Mouse (Mus musculus) hematopoietic stem cell, adult 5-6 weeks (primary cell): ENCODE results near the gene Map2k1. TPM values are rescaled to one million over a fixed set of nuclear protein-coding genes. Genes with fewer than 3 reads are reported as not detected.
A peak's percentile ranks its signal among the peaks of the same experiment; 100 is the strongest.

ENCODE experiments used
- ATAC-seq, 2 experiments: fragments of 125-278 bp in 1 of 2; replicated peaks in 1 of 2; 2 replicates each; pipeline ENCODE4 v1.8.0; 2016 to 2017; ENCODE audit warnings: inconsistent platforms in 2 of 2, mild to moderate bottlenecking in 2 of 2, moderate number of reproducible peaks in 2 of 2, low read depth in 1 of 2, moderate TSS enrichment in 1 of 2; ENCODE audit not compliant: low FRiP score in 2 of 2, poor library complexity in 2 of 2, severe bottlenecking in 2 of 2, insufficient read depth in 1 of 2, low TSS enrichment in 1 of 2
- total RNA-seq: library from RNA; stranded (forward); fragments of 172-1452, 232-1000 nt; gene quantifications from 2 replicates; pipeline ENCODE4 v1.2.3, GENCODE M21; 2017

Map2k1 gene
- total RNA-seq, 1 experiment from 2014 or later: 47.4 TPM

DNA sequence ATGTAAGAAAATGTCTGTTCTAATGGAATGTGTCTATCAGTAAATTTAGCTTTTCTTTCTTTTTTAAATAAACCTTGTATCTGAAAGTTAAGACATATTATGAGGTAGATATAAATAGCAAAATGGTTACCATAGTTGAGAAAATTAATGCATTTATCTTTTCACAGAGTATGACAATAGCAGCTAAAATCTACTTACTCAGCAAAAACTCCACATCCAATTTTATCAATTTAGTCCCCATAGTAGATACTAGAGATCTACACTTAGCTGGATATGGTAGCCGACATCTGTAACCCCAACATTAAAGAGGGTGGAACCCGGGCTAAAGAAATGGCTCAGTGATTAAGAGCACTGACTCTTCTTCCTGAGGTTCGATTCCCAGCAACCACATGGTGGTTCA is 2.8 kb upstream of the Map2k1 start:
- no peak for ATAC-seq

DNA sequence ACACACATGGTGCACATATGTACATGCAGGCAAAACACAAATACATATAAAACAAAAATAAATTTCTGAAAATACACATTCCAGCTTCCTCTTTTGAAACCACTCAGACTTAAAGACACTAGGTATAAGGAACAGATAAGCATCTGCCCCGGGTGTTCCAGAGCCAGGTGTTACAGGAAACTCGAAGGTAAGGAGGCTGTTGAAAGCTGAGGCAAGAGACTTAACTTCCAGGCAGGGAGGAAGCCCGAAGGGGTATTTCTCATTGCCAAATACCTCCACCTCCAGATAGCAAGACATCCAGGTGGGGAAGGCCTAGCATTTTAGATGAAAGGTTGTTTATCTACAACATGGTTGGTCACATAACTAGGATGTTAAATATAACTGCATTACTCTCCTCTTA is 2.0 kb upstream of the Map2k1 start:
- ATAC-seq: no peak

DNA sequence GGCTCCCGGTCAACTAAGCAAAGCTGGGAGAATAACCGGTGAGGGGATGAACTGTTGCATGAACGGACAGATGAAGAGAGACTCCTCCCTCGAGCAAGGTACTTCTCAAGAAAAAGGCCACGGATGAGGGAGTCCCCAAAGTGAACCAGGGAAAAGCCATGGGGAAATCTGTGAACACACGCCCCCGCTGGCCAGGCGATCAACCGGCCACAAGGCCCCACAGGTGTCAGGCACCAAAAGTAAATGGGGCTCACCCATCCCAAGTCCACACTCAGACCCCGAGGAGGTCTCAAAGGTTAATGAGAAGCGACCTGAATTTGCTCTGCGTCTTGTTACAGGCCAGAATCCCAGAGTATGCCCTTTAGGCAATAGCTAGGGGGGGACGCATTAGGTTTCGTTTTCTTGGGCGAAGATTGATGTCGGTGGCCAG is 825 bp downstream of the Map2k1 start:
- ATAC-seq: no peak

DNA sequence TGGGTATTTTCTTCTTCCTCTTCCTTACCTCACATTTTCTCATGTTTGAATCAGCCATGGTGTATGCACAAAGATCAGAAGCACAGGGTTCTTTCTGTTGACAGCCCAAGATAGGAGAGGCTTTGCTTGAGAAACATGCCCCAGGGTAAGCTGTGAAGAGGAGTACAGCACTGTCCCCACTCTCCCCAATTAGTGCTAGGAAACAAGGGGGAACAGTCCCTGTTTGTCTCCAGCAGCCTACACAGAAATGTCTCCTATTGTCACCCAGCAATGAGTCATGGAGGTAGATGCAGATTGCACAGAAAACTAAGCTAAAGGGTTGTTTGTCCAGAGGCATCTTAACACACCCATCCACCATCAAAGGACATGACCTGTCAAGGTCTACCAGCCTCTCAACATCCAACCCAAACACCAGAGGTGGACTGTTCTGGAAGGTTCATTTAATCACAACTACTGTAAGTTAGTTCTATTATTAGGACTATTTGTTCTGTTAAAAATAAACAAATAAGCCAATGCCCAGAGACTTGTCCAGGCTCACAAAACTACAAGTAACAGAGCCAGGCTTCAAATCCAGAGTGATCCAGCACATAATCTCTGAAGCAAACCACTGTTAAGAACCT is 3.2 kb downstream of the Map2k1 start:
- no peak for ATAC-seq

GRCm38 (mm10) chr9:64249371-64249770 is 4.1 kb downstream of the Map2k1 start:
- ATAC-seq: no peak

- ATAC-seq: peak; percentile 32 to 53; a peak in 1 of 4 replicates
These were observed 11.0 kb downstream of the Map2k1 start for GRCm38 (mm10) chr9:64242381-64242831.

DNA sequence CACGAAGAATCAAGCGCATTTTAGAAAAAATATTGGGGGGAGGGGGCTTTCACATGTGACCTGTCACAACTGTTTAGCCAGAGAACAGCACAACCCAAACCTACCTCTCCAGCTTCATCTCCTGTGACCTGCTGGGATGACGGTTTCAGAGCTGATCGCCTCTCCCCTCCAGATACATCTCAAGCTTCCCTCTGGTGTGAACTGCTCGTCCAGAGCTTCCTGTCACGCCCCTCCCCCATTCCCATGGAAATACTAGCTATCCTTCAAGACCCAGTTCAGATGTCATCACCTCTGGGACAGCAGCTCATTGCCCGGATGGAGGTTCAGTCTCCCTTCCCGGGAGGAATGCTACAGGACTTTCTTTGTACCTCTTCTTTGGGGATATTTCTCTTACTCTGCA is 12.8 kb downstream of the Map2k1 start:
- no peak for ATAC-seq

DNA sequence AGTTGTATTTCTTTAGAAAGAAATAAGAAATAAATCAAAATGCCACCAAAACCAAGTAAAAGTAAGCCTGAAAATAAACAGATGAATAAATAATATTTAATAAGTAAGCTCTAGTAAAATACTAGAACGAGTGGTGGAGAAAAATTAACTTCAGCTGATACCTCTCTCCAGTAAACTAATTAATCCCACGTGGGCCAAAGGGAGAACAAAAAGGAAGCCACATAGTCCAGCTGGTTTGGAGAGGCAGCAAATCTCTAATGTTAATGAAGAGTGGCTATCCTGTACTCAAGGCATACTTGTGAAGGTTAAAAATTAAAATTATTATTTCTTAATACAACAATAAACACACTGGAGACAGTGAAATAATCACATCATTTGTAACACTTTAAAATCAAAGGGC is 13.3 kb downstream of the Map2k1 start:
- ATAC-seq: no peak

DNA sequence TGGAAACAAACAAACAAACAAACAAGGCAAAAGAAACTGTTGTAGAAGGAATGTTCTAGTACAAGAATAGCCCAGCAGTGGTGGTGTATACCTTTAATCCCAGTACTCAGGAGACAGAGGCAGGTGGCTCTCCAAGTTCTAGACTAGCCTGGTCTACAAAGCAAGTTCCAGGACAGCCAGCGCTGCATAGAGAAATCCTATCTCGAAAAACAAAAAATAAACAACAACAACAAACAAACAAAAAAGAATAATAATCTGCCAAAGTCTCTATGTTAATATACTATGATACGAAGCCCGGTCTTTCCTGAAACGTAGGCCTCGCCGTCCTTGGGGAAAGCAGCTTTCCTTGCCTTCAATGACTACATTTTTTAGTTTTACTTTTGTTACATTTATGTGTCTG is 17.4 kb downstream of the Map2k1 start:
- ATAC-seq: no peak

DNA sequence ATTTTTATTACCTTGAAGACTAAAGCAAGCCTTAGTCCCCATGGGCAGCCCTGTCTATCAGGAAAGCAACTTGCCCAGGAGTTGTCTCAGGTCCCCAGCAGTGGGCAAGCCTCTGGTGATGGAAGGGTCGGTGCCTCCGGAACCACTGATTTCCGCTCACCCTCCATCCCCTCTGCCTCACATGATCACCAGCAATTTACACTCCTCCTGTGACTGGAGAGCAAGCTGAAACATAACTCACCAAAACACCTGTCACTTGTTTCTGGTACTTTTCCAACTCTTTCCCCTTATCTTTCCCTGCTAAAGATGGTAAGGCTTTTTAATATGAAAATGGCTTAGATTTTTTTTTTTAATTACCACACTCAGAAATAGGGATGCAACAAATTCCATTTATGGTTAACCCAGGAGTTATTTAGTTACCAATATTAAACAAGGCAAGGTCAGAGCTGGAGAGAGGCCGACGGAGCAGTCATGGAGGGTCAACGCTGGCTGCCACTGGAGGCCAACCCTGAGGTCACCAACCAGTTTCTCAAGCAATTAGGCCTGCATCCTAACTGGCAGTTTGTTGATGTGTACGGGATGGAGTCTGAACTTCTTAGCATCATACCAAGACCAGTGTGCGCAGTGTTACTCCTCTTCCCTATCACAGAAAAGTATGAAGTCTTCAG is 18.5 kb downstream of the Map2k1 start, which contains the start of gene Uchl4:
Gene Uchl4 (plus strand): TSS at position 434 of the 668 bp plus-strand sequence.
- no peak for ATAC-seq

- ATAC-seq: no peak
These were observed 19.8 kb downstream of the Map2k1 start for GRCm38 (mm10) chr9:64233656-64234055.

DNA sequence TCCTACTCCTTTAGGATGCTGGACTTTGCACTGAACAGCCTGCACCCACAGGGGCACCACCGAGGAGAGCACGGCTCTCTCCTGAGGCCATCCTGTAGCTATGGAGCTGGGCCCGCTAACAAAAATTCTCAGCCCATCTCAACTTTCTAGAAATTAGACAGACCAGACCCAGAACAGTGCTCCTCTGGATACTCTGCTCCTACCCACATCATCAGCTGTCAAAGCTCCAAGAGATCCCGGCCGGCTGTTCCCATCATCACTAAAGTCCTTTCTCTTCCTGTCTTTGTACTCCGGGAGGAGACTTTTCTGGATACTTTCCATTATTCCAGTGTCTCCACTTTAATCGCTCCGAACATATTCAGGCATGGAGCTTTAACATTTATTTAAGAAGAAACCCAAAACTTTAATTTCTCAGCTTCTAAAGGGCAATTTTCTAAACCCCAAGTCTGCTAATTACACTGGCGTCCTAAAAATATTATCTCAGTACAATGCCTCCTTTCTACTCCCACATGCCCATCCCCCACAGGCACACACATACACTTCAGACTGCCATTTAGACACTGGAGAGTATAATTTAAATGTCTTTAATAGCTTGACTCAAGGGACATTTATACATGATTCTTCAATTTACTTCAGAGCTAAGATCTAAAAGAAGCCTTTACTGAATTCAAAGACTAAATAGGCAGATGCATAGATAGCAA is 21.0 kb downstream of the Map2k1 start:
- ATAC-seq: no peak

DNA sequence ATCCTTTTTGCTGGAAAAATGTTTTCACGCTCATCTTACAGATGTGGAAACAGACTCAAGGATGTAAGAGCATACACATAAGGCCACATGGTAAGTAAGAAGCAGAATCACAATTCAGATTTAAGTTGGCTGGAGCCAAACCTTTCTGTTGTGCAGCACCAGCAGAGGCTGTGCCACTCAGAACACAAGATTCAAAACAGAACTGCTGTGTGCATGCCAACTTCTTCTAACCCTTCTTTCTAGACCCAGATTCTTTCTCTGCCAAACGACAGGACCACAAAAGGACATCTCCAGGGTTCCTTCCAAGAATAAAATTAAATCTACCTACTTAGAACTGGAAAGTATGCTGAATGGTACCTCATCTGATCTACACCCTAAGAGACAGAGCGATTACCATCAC is 21.8 kb downstream of the Map2k1 start:
- ATAC-seq: no peak

GRCm38 (mm10) chr9:64231171-64231570 is 22.3 kb downstream of the Map2k1 start:
- ATAC-seq: 0 out of 4 replicates have a peak, but pooled peaks of 1 of the 2 experiments have one; percentile 9

DNA sequence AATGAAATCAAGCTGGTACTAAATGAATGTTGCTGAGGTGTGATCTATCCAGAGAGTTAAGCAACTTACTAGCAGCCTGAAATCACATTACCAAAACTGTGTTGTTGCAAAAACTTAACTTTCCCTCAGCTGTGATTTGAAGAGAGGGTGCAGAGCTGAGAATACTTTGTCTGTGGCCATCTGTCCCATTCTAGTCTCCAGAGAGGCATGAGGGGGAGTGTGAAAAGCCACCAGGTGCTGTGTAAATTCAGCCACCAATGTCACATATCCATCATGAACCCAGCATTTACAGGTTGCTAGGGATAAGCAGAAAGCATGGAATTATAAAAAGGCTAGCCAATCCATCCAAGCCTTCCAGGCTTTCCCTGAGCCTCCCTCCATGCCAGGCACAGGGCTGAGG is 24.5 kb downstream of the Map2k1 start:
- no peak for ATAC-seq

DNA sequence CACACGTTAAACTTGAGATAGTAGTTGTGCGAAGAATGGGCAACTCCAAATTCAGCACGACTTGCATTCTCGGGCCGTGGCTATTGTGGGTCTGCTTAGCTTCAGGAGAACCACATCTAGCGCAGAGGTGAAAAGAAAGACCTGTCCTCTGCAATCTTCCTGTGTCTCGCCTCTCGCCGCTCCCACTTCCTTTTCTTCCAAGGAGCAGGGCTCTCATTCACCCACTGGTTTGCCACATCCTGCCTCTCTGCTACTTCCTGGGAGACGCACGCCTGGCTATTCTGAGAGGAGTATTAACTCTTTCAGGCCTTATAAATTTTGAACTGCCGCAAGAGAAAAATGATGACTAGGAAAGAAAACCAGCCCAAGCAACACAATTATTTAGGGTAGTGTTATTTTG is 25.7 kb downstream of the Map2k1 start:
- peak; percentile 17 to 56; a peak in 3 of 4 replicates for ATAC-seq

- ATAC-seq: no peak
These were observed 27.6 kb downstream of the Map2k1 start for GRCm38 (mm10) chr9:64225805-64226204.

- ATAC-seq: peak in 1 of 2 experiments; percentile 12; a peak in 1 of 4 replicates
These were observed 31.3 kb downstream of the Map2k1 start for GRCm38 (mm10) chr9:64222098-64222497.
